Mouse (Mus musculus) MEL (cell line): ENCODE measurements around the gene Gprasp1. TPM values are rescaled to one million over a fixed set of nuclear protein-coding genes. Genes with fewer than 3 reads are reported as not detected.

ENCODE experiments used
- DNase-seq: peaks from one replicate; pipeline ENCODE4 v3.0.0; 2011; ENCODE audit warnings: low read depth, low spot score
- H3K27ac ChIP-seq: 2 replicates; pipeline ENCODE4 v1.5.1; 2012; ENCODE audit warnings: low read depth, mild to moderate bottlenecking, control low read depth, low read length, moderate library complexity; ENCODE audit not compliant: control insufficient read depth
- H3K27me3 ChIP-seq, 2 experiments: fragments of 150-350 bp in 1 of 2; sonication (generic) in 1 of 2; 2 replicates each; pipeline ENCODE4 v1.6.1; 2012; ENCODE audit warnings: low read length in 2 of 2, mild to moderate bottlenecking in 2 of 2, improper control_type of control experiment in 1 of 2, moderate library complexity in 1 of 2; ENCODE audit not compliant: insufficient read depth in 2 of 2, control insufficient read depth in 1 of 2
- H3K36me3 ChIP-seq, 2 experiments: 2 replicates each; pipeline ENCODE4 v1.6.1; 2012 to 2014; ENCODE audit warnings: low read length in 2 of 2, improper control_type of control experiment in 1 of 2, inconsistent platforms in 1 of 2, mild to moderate bottlenecking in 1 of 2; ENCODE audit not compliant: insufficient read depth in 2 of 2, control insufficient read depth in 1 of 2
- H3K4me1 ChIP-seq, 2 experiments: fragments of 150-350 bp in 1 of 2; sonication (generic) in 1 of 2; 2 replicates each; pipeline ENCODE4 v1.6.1; 2012; ENCODE audit warnings: low read length in 2 of 2, improper control_type of control experiment in 1 of 2, mild to moderate bottlenecking in 1 of 2; ENCODE audit not compliant: insufficient read depth in 2 of 2, control insufficient read depth in 1 of 2
- H3K4me3 ChIP-seq, 2 experiments: fragments of 150-350 bp in 1 of 2; sonication (generic) in 1 of 2; 2 replicates each; pipeline ENCODE4 v1.5.1; 2012; ENCODE audit warnings: low read depth in 2 of 2, low read length in 2 of 2, mild to moderate bottlenecking in 2 of 2, moderate library complexity in 2 of 2, control low read depth in 1 of 2, improper control_type of control experiment in 1 of 2; ENCODE audit not compliant: control insufficient read depth in 1 of 2, insufficient read depth in 1 of 2
- H3K79me2 ChIP-seq: 2 replicates; pipeline ENCODE4 v1.6.1; 2012; ENCODE audit warnings: mild to moderate bottlenecking, low read length, moderate library complexity; ENCODE audit not compliant: control insufficient read depth, poor library complexity, insufficient read depth
- H3K9ac ChIP-seq: 2 replicates; pipeline ENCODE4 v1.6.1; 2012; ENCODE audit warnings: low read depth, mild to moderate bottlenecking, control low read depth, low read length, moderate library complexity; ENCODE audit not compliant: control insufficient read depth, poor library complexity, severe bottlenecking
- H3K9me3 ChIP-seq: fragments of 150-350 bp; sonication (generic); replicated peaks from 2 replicates; pipeline ENCODE4 v1.6.1; 2012; ENCODE audit warnings: mild to moderate bottlenecking, low read length, improper control_type of control experiment, moderate library complexity; ENCODE audit not compliant: insufficient read depth
- BHLHE40 ChIP-seq: IDR thresholded peaks from 2 replicates; pipeline ENCODE4 v1.6.1; 2012; ENCODE audit warnings: low read depth, mild to moderate bottlenecking, inconsistent platforms, low read length, improper control_type of control experiment, borderline replicate concordance
- ELF1 ChIP-seq: IDR thresholded peaks from 2 replicates; pipeline ENCODE4 v1.6.1; 2014; ENCODE audit warnings: low read depth, mild to moderate bottlenecking, inconsistent platforms, low read length, improper control_type of control experiment, moderate library complexity
- KAT2A ChIP-seq: conservative IDR thresholded peaks from 2 replicates; pipeline ENCODE4 v1.6.1; 2012; ENCODE audit warnings: low read depth, low read length, improper control_type of control experiment, inconsistent platforms
- MEF2A ChIP-seq: IDR thresholded peaks from 2 replicates; pipeline ENCODE4 v1.6.1; 2014; ENCODE audit warnings: low read depth, mild to moderate bottlenecking, inconsistent platforms, low read length, improper control_type of control experiment; ENCODE audit not compliant: poor library complexity, insufficient replicate concordance, severe bottlenecking; ENCODE audit errors: extremely low read depth
- MXI1 ChIP-seq: IDR thresholded peaks from 2 replicates; pipeline ENCODE4 v1.6.1; 2011; ENCODE audit warnings: mild to moderate bottlenecking, low read depth, low read length, improper control_type of control experiment
- MYC ChIP-seq: IDR thresholded peaks from 2 replicates; pipeline ENCODE4 v1.6.1; 2011; ENCODE audit warnings: low read depth, mild to moderate bottlenecking, low read length, improper control_type of control experiment, moderate library complexity
- NELFE ChIP-seq: IDR thresholded peaks from 2 replicates; pipeline ENCODE4 v1.6.1; 2011; ENCODE audit warnings: low read depth, low read length, improper control_type of control experiment
- POLR2AphosphoS2 ChIP-seq: IDR thresholded peaks from 2 replicates; pipeline ENCODE4 v1.6.1; 2011; ENCODE audit warnings: low read length, improper control_type of control experiment
- POLR2AphosphoS5 ChIP-seq: IDR thresholded peaks from 2 replicates; pipeline ENCODE4 v1.6.1; 2012; ENCODE audit warnings: low read depth, borderline replicate concordance, mild to moderate bottlenecking, inconsistent platforms, low read length, moderate library complexity, mixed read lengths
- RAD21 ChIP-seq: IDR thresholded peaks from 2 replicates; pipeline ENCODE4 v1.6.1; 2011; ENCODE audit warnings: mild to moderate bottlenecking, low read depth, low read length, improper control_type of control experiment
- SIN3A ChIP-seq: IDR thresholded peaks from 2 replicates; pipeline ENCODE4 v1.6.1; 2012; ENCODE audit warnings: low read length, improper control_type of control experiment, inconsistent platforms
- SMC3 ChIP-seq: IDR thresholded peaks from 2 replicates; pipeline ENCODE4 v1.6.1; 2011; ENCODE audit warnings: low read depth, low read length, improper control_type of control experiment
- TAL1 ChIP-seq: IDR thresholded peaks from 2 replicates; pipeline ENCODE4 v1.6.1; 2012; ENCODE audit warnings: mild to moderate bottlenecking, inconsistent platforms, low read length, moderate library complexity, mixed read lengths
- TBP ChIP-seq: IDR thresholded peaks from 2 replicates; pipeline ENCODE4 v1.8.0; 2011; ENCODE audit warnings: low read depth, low read length, improper control_type of control experiment
- TCF12 ChIP-seq: IDR thresholded peaks from 2 replicates; pipeline ENCODE4 v1.6.1; 2014; ENCODE audit warnings: low read depth, mild to moderate bottlenecking, inconsistent platforms, low read length, improper control_type of control experiment, moderate library complexity
- UBTF ChIP-seq: IDR thresholded peaks from 2 replicates; pipeline ENCODE4 v1.6.1; 2012; ENCODE audit warnings: low read depth, mild to moderate bottlenecking, inconsistent platforms, low read length, improper control_type of control experiment, moderate library complexity, borderline replicate concordance; ENCODE audit not compliant: insufficient read depth
- USF2 ChIP-seq, 2 experiments: IDR thresholded peaks; 2 replicates each; pipeline ENCODE4 v1.6.1; 2011 to 2012; ENCODE audit warnings: improper control_type of control experiment in 2 of 2, low read length in 2 of 2, borderline replicate concordance in 1 of 2, inconsistent platforms in 1 of 2, low read depth in 1 of 2, mild to moderate bottlenecking in 1 of 2; ENCODE audit not compliant: insufficient read depth in 1 of 2
- ZKSCAN1 ChIP-seq: IDR thresholded peaks from 2 replicates; pipeline ENCODE4 v1.6.1; 2012; ENCODE audit warnings: low read depth, mild to moderate bottlenecking, inconsistent platforms, low read length, improper control_type of control experiment, moderate library complexity
- ZNF384 ChIP-seq: IDR thresholded peaks from 2 replicates; pipeline ENCODE4 v1.6.1; 2012; ENCODE audit warnings: low read depth, mild to moderate bottlenecking, inconsistent platforms, low read length, improper control_type of control experiment
- polyA plus RNA-seq, 2 experiments: library from polyadenylated mRNA; stranded (reverse) in 1 of 2; unstranded in 1 of 2; fragments of >175 nt in 1 of 2; fragments of >200 nt in 1 of 2; gene quantifications; 2 replicates each; pipeline versions ENCODE4 v1.2.1 to v1.2.4; 2012; ENCODE audit warnings: low replicate concordance in 2 of 2, low read depth in 1 of 2; ENCODE audit not compliant: insufficient read length in 2 of 2, insufficient read depth in 1 of 2, missing spikeins in 1 of 2
- total RNA-seq: library from RNA; depleted of rRNA; stranded (reverse); fragments of 300-350 nt; gene quantifications from 2 replicates; pipeline ENCODE4 v1.2.3, GENCODE M21; 2012

Gene Gprasp1
- total and polyA plus RNA-seq, 3 experiments = 13.8 to 25.0 TPM; not detected in 1

DNA sequence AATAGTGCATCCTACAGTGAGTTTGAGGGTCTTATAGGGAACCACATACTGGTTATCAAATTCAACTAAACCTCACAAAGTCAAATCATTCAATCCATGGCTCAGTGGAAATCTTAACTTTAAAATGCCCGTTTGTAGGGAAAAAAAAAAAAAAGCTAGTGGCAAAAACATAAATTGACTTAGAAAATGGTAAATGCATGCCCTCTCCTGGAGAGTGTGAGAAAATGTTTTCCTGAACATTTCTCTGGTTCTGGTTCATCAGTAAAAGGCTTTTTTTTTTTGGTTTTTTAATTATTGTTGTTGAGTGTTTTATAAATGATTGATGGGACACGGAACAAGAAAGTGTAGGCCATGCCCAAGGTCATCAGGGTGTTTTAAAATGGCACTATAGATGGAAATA lies 38.2 kb upstream of the Gprasp1 start:
- no peak overlapping the region for H3K4me3 ChIP-seq
- H3K27ac ChIP-seq = no peak overlapping the region
- no peaks in the 10 kb centered on the region for H3K79me2 ChIP-seq
- no peaks in the 10 kb centered on the region for H3K4me1 ChIP-seq
- H3K9ac ChIP-seq = no peak overlapping the region
- TF ChIP-seq ZKSCAN1 (no peak), TAL1 (no peak), MYC (no peak), POLR2AphosphoS5 (no peak)
- no peaks in the 10 kb centered on the region for H3K9me3 ChIP-seq
- H3K36me3 ChIP-seq = no peaks in the 10 kb centered on the region
- no peaks in the 10 kb centered on the region for H3K27me3 ChIP-seq
- no peak for DNase-seq

DNA sequence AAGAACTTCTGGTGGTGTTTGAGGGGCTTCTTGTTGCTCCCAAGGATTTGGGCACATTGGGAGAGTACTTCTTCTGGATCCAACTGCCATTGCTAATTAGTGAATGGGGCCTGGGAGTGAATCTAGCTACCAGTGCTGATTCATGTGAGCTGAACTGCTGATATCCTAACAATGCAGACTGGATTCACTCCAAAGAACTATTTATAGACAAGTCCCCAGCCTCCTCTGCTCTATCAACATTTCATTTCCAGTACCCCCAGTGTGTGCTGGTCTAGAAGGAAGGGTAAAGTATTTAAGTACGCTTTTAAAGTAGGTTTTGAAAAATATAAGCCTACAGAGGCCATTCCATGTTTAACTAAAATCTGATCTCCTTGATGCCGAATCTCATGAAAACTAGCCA lies 29.7 kb upstream of the Gprasp1 start:
- no peak overlapping the region for H3K4me3 ChIP-seq
- H3K27me3 ChIP-seq = peaks cover 0 to 2% of the 10 kb centered on the region in 2 experiments; a peak in 1 of 4 replicates
- no peak for TF ChIP-seq MEF2A
- TF ChIP-seq SIN3A = no peak
- no peak for TF ChIP-seq ZNF384
- no peak for TF ChIP-seq ZKSCAN1
- no peak for TF ChIP-seq MYC
- TF ChIP-seq TBP = no peak
- TF ChIP-seq USF2 (IDR thresholded peaks at IDR 0.05; ENCODE audit: borderline replicate concordance in 1 of 2, insufficient read depth in 1 of 2, low read depth in 1 of 2, low read length in 2 of 2) = no peak
- no peak for TF ChIP-seq BHLHE40
- TF ChIP-seq UBTF = no peak
- TF ChIP-seq KAT2A = no peak
- no peak for TF ChIP-seq ELF1
- no peak for TF ChIP-seq TAL1
- TF ChIP-seq NELFE = no peak
- DNase-seq = no peak
- H3K27ac ChIP-seq = no peak overlapping the region
- H3K9ac ChIP-seq = no peak overlapping the region
- H3K36me3 ChIP-seq = no peaks in the 10 kb centered on the region
- H3K4me1 ChIP-seq = no peaks in the 10 kb centered on the region
- H3K79me2 ChIP-seq = no peaks in the 10 kb centered on the region
- H3K9me3 ChIP-seq = no peaks in the 10 kb centered on the region

DNA sequence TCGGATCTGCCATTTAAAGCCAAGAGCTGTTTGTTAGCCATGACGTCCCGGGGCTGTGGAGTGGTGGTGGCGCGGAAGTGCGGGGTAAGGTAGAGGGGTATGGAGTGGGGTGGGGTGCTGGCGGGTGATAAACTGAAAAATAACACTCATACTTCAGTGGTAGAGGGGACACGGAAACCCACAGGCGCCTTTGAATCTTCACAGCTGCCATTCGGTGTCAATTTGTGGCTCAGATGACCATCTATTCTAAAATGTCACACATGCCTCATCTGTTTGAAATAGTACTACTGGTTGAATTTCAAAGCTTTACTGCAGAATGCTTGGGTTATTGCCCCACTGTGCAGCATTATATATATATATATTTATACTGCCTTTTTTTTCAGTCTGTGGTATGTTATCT lies 17.4 kb upstream of the Gprasp1 start, which contains the start of gene Tmsb15a:
TSS of gene Tmsb15a (minus strand) at position 101 of the 400 bp plus-strand sequence.
- no peak for DNase-seq
- H3K9me3 ChIP-seq = no peaks in the 10 kb centered on the region
- no peak within 1 kb of the TSS for H3K9ac ChIP-seq
- H3K27me3 ChIP-seq = peaks cover 0 to 3% of the 10 kb centered on the region in 2 experiments; a peak in 2 of 4 replicates
- no peaks in the 10 kb centered on the region for H3K4me1 ChIP-seq
- no peaks in the 10 kb centered on the region for H3K36me3 ChIP-seq
- TF ChIP-seq SMC3 (no peak), RAD21 (no peak), ZNF384 (no peak), MXI1 (no peak), TCF12 (no peak), POLR2AphosphoS2 (no peak), TAL1 (no peak)
- TF ChIP-seq, all 39 proteins: peak for 0
- Histone ChIP-seq H3K79me2 (no peaks in the 10 kb centered on the region), H3K4me3 (no peak within 1 kb of the TSS), H3K27ac (no peak within 1 kb of the TSS)
